Mouse (Mus musculus) heart, postnatal 0 days (tissue): ENCODE measurements around the gene Pbrm1. TPM values are rescaled to one million over a fixed set of nuclear protein-coding genes. Genes with fewer than 3 reads are reported as not detected.

ENCODE experiments used
- ATAC-seq: fragments of 200-750 bp; cut with Nextera tagmentation; 2 replicates; pipeline ENCODE4 v1.8.0; 2017; ENCODE audit warnings: low read depth, moderate number of reproducible peaks, moderate library complexity; ENCODE audit not compliant: insufficient read depth
- DNase-seq: peaks from one replicate; pipeline ENCODE4 v3.0.0-alpha.2; 2016; ENCODE audit warnings: low spot score
- H3K27ac ChIP-seq: fragments of 300-500 bp; sonication (generic); 2 replicates; pipeline ENCODE4 v1.5.1; 2014; ENCODE audit warnings: low read depth, mild to moderate bottlenecking
- H3K27me3 ChIP-seq: fragments of 300-500 bp; sonication (generic); 2 replicates; pipeline ENCODE4 v1.6.1; 2014; ENCODE audit warnings: low read length, mixed read lengths; ENCODE audit not compliant: control insufficient read depth, insufficient read depth
- H3K36me3 ChIP-seq: fragments of 300-500 bp; sonication (generic); replicated peaks from 2 replicates; pipeline ENCODE4 v1.6.1; 2014; ENCODE audit warnings: low read length, mixed read lengths; ENCODE audit not compliant: control insufficient read depth, insufficient read depth
- H3K4me1 ChIP-seq: fragments of 300-500 bp; sonication (generic); 2 replicates; pipeline ENCODE4 v1.6.1; 2014; ENCODE audit warnings: antibody characterized with exemption; ENCODE audit not compliant: control insufficient read depth, insufficient read depth
- H3K4me2 ChIP-seq: fragments of 300-500 bp; sonication (generic); 2 replicates; pipeline ENCODE4 v1.6.1; 2014; ENCODE audit warnings: low read depth, mild to moderate bottlenecking, low read length, moderate library complexity
- H3K4me3 ChIP-seq: fragments of 300-500 bp; sonication (generic); 2 replicates; pipeline ENCODE4 v1.5.1; 2014; ENCODE audit warnings: low read depth, low read length
- H3K9ac ChIP-seq: fragments of 300-500 bp; sonication (generic); replicated peaks from 2 replicates; pipeline ENCODE4 v1.6.1; 2014; ENCODE audit warnings: low read depth, low read length, mixed read lengths
- H3K9me3 ChIP-seq: fragments of 300-500 bp; sonication (generic); replicated peaks from 2 replicates; pipeline ENCODE4 v1.6.1; 2016; ENCODE audit warnings: low read length; ENCODE audit not compliant: control insufficient read depth
- CTCF ChIP-seq: IDR thresholded peaks from 2 replicates; pipeline ENCODE4 v1.5.1; 2016; ENCODE audit warnings: antibody characterized with exemption, control low read depth, low read depth
- EP300 ChIP-seq: IDR thresholded peaks from 2 replicates; pipeline ENCODE4 v1.6.1; 2016; ENCODE audit warnings: antibody characterized with exemption, low read depth
- WGBS: fragments of 180-500 bp; shearing (Covaris S2); extraction: QIAGEN DNeasy Blood & Tissue Kit; methylation state at CpG from one replicate; pipeline ENCODE4 v1.1.7; 2014; 5-methylcytosine and 5-hydroxymethylcytosine counted together
- polyA plus RNA-seq: library from polyadenylated mRNA; unstranded; fragments of >200 nt; fragmentation: Nextera tagmentation; extraction: Ambion mirVana; gene quantifications from 2 replicates; pipeline ENCODE4 v1.2.1, GENCODE M21; 2015
- total RNA-seq: library from RNA; depleted of rRNA; stranded (reverse); fragments of >200 nt; gene quantifications from 2 replicates; pipeline ENCODE4 v1.2.3, GENCODE M21; 2014; ENCODE audit warnings: low replicate concordance

Gene Pbrm1
- total and polyA plus RNA-seq, 2 experiments from 2014 or later = 65.0 to 66.5 TPM

- 47% methylated on average over 1 of the region's 1 CpGs for WGBS
- DNase-seq (no peak), ATAC-seq (no peak)
- Histone ChIP-seq H3K9me3 (no peaks in the 10 kb centered on the region), H3K4me2 (no peak overlapping the region), H3K4me3 (no peak overlapping the region), H3K27me3 (no peaks in the 10 kb centered on the region), H3K36me3 (peaks cover 63% of the 10 kb centered on the region), H3K4me1 (peaks cover 19% of the 10 kb centered on the region), H3K9ac (no peak overlapping the region), H3K27ac (no peak overlapping the region)
- TF ChIP-seq EP300 (no peak), CTCF (no peak)
Measured at GRCm38 (mm10) chr14:31016063-31016462, 2.9 kb upstream of the Pbrm1 start.

- H3K4me3 ChIP-seq = peak overlapping the region; percentile 76
- H3K9ac ChIP-seq = peak overlapping the region; percentile 96; the same call in 1 of the 2 replicates
- peaks cover 49% of the 10 kb centered on the region for H3K36me3 ChIP-seq
- 0% methylated on average over 2 of the region's 2 CpGs for WGBS
- peaks cover 19% of the 10 kb centered on the region for H3K4me1 ChIP-seq
- H3K9me3 ChIP-seq = no peaks in the 10 kb centered on the region
- peak overlapping the region; percentile 91 for H3K4me2 ChIP-seq
- DNase-seq = peak; percentile 23
- TF ChIP-seq EP300 (no peak), CTCF (no peak)
- no peak for ATAC-seq
- H3K27me3 ChIP-seq = no peaks in the 10 kb centered on the region
- 0 out of 2 replicates have a peak overlapping the region, but pooled peaks have one; percentile 99 for H3K27ac ChIP-seq
Measured at GRCm38 (mm10) chr14:31017854-31018253, 1.1 kb upstream of the Pbrm1 start.

- Histone ChIP-seq H3K27me3 (no peaks in the 10 kb centered on the region), H3K9me3 (no peaks in the 10 kb centered on the region), H3K36me3 (peaks cover 36% of the 10 kb centered on the region), H3K9ac (peak overlapping the region; percentile 96), H3K4me1 (peaks cover 19% of the 10 kb centered on the region), H3K4me2 (peak overlapping the region; percentile 65), H3K27ac (peak overlapping the region; percentile 99), H3K4me3 (peak overlapping the region; percentile 76)
- 2% methylated on average over 41 of the region's 56 CpGs for WGBS
- peak; percentile 65 for DNase-seq
- ATAC-seq = peak; percentile 93
- TF ChIP-seq EP300 (no peak), CTCF (no peak)
Measured at GRCm38 (mm10) chr14:31019331-31020205, 630 bp downstream of the Pbrm1 start.

GRCm38 (mm10) chr14:31022579-31022978 is 3.6 kb downstream of the Pbrm1 start:
- H3K4me1 ChIP-seq = peaks cover 19% of the 10 kb centered on the region
- peaks cover 34% of the 10 kb centered on the region for H3K36me3 ChIP-seq
- 17% methylated on average over 1 of the region's 1 CpGs for WGBS
- no peak overlapping the region for H3K27ac ChIP-seq
- ATAC-seq = no peak
- TF ChIP-seq CTCF (no peak), EP300 (no peak)
- no peaks in the 10 kb centered on the region for H3K9me3 ChIP-seq
- no peak overlapping the region for H3K4me3 ChIP-seq
- no peak overlapping the region for H3K9ac ChIP-seq
- H3K4me2 ChIP-seq = no peak overlapping the region
- H3K27me3 ChIP-seq = no peaks in the 10 kb centered on the region
- DNase-seq = no peak

- DNase-seq = no peak
- Histone ChIP-seq H3K9me3 (no peaks in the 10 kb centered on the region), H3K27me3 (no peaks in the 10 kb centered on the region), H3K4me3 (no peak overlapping the region), H3K36me3 (peaks cover 61% of the 10 kb centered on the region), H3K9ac (no peak overlapping the region), H3K4me2 (no peak overlapping the region), H3K4me1 (0 out of 2 replicates have a peak, but pooled peaks cover under 1% of the 10 kb centered on the region), H3K27ac (no peak overlapping the region)
- ATAC-seq = no peak
- TF ChIP-seq EP300 (no peak), CTCF (peak; percentile 28; the same call in 1 of the 2 replicates)
- 76% methylated on average over 3 of the region's 3 CpGs for WGBS
Measured at GRCm38 (mm10) chr14:31025785-31026184, 6.8 kb downstream of the Pbrm1 start.

GRCm38 (mm10) chr14:31045296-31045695 is 26.4 kb downstream of the Pbrm1 start:
- Histone ChIP-seq H3K4me3 (no peak overlapping the region), H3K9ac (no peak overlapping the region), H3K4me1 (no peaks in the 10 kb centered on the region), H3K27ac (no peak overlapping the region), H3K9me3 (no peaks in the 10 kb centered on the region), H3K27me3 (no peaks in the 10 kb centered on the region), H3K4me2 (no peak overlapping the region), H3K36me3 (peaks cover 69% of the 10 kb centered on the region)
- 89% methylated on average over 5 of the region's 5 CpGs for WGBS
- no peak for TF ChIP-seq EP300
- TF ChIP-seq CTCF = no peak
- DNase-seq = no peak
- ATAC-seq = no peak
